Mouse (Mus musculus): Measurements from ENCODE around the gene 9130019O22Rik. TPM values are rescaled to one million over a fixed set of nuclear protein-coding genes. Genes with fewer than 3 reads are reported as not detected.
"Not testable (repeated sequence)": the region's sequence is repeated elsewhere in the genome, so short reads cannot be mapped to it uniquely, and the experiment has no call there.

Gene 9130019O22Rik
- total and polyA plus RNA-seq, 2 experiments from 2014 or later, result 1.2 to 5.5 TPM

DNA sequence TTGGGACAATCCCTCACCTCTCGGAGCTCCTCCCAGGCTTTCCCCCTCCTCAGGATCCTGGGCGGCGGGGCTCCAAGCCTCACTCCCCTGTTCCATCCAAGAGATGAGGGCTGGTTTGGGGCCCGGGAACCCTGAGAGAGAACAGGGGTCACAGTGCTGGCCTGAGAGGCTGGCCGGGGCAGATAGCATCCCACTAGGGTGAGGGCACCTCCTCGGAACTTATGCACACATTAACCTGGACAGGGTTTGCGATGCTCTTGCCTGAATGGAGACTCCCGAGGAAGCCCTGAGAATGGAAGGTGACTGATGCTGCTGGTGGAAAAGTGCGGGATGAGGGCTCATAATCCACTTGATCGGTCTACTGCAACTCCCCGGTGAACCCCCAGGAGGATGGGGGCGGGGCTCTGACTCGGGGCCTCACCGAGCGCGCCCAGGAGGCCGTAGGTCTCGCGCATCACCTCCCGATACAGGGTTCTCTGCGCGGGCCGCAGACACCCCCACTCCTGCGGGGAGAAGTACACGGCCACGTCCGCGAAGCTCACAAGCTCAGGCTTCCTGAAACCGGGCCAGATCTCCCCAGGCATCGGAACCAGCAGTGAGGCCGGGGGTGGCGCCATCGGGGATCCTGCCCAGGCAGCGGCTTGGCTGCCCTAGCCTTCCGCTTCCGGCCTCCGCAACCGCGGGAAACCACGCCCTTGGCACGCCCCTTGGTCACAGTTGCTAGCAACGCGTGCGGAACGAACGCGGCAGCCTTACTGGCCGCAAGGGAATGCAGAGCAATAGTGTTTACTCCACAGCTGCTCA is 34.6 kb upstream of the 9130019O22Rik start, which contains the start of gene Zfp688:
Zfp688 (minus strand) TSS at position 681 of the 804 bp plus-strand sequence.
- no peaks in the 10 kb centered on the region; the same call in 1 of the 2 replicates for H3K4me1 ChIP-seq (ENCODE audit: insufficient read depth, low read length)
- ATAC-seq (peak; percentile 95), DNase-seq (ENCODE audit: low spot score) (peak; percentile 95)
- H3K27me3 ChIP-seq (ENCODE audit: insufficient read depth, low read length), result no peaks in the 10 kb centered on the region
- H3K4me2 ChIP-seq (ENCODE audit: low read depth, low read length), result peak within 1 kb of the TSS; percentile 100
- peak within 1 kb of the TSS; percentile 84 for H3K9ac ChIP-seq (replicated peaks; ENCODE audit: low read length)
- peak; percentile 35 for TF ChIP-seq CTCF (IDR thresholded peaks at IDR 0.05; ENCODE audit: low read depth)
- WGBS, result 1% methylated on average over 48 of the region's 48 CpGs
- H3K27ac ChIP-seq, result peak within 1 kb of the TSS; percentile 86
- H3K4me3 ChIP-seq (ENCODE audit: low read length), result peak within 1 kb of the TSS; percentile 87
- H3K9me3 ChIP-seq (ENCODE audit: low read length), result no peaks in the 10 kb centered on the region
- no peaks in the 10 kb centered on the region for H3K36me3 ChIP-seq (ENCODE audit: insufficient read depth, low read length)

DNA sequence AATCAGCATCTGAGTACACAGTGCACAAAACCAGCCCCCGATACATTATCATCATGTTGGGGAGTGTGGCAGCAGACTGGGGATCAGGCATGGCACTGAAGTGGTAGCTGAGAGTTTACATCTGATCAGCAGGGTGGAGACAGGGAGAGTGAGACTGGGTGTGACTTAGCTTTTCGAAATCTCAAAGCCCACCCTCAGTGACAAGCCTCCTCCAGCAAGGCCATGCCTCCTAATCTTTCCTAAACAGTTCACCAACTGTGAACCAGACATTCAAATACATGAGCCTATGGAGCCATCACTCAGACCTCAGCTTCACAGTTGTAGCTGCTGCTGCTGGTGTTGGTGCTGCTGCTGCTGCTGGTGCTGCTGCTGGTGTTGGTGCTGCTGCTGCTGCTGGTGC is 24.5 kb upstream of the 9130019O22Rik start:
- WGBS, result 78% methylated on average over 2 of the region's 2 CpGs
- H3K9ac ChIP-seq (replicated peaks; ENCODE audit: low read length), result no peak overlapping the region
- H3K27ac ChIP-seq, result no peak overlapping the region
- H3K36me3 ChIP-seq (ENCODE audit: insufficient read depth, low read length), result no peaks in the 10 kb centered on the region
- TF ChIP-seq CTCF (IDR thresholded peaks at IDR 0.05; ENCODE audit: low read depth), result no peak
- no peaks in the 10 kb centered on the region for H3K9me3 ChIP-seq (ENCODE audit: low read length)
- no peak overlapping the region for H3K4me3 ChIP-seq (ENCODE audit: low read length)
- H3K4me2 ChIP-seq (ENCODE audit: low read depth, low read length), result no peak overlapping the region
- DNase-seq (ENCODE audit: low spot score), result no peak
- no peak for ATAC-seq
- no peaks in the 10 kb centered on the region for H3K4me1 ChIP-seq (ENCODE audit: insufficient read depth, low read length)
- H3K27me3 ChIP-seq (ENCODE audit: insufficient read depth, low read length), result no peaks in the 10 kb centered on the region

DNA sequence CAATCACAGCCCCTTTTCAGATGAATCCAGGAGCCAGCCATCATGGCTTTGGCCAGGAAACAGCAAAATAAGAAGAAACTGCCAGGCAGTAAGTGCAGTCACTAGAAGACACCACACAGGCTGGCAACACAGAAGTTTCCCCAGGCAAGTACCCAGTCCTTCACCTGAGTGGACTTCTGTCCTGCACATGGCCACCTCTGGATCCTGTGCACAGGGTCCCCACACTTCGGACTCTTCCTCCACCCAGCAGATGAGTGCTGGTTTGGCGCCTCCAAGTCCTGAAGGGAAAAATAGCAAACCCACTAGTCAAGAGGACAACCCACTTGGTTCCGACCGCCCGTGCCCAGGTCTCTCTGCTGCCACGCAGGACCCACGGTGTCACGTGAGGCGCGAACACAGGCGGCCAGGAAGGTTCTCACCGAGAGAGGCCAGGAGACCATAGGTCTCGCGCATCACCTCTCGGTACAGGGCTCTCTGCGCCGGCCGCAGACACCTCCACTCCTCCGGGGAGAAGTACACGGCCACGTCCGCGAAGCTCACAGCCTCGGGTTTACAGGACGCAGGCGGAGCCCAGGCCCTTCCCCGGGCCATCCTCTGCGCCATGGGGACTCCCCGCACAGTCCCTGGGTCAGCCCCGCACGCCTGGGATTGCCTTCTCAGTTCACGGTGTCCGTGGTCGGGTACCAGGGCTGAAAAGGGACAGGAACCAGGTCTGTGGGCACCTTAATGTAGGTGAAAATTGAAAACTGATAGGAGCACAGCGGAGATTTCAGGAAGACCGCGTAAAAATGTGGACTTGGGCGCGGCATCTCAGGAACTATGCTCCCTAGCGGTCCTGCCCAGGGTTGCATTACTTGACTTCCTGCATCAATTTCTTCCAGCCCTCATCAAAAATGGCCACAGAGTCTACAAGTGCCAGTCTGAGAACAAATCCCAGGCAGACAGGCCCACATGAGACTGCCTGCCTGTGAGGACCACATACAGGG is 19.3 kb upstream of the 9130019O22Rik start, which contains the start of gene Zfp764:
Zfp764 (minus strand) TSS at position 821 of the 986 bp plus-strand sequence.
- 7% methylated on average over 40 of the region's 40 CpGs for WGBS
- H3K9ac ChIP-seq (replicated peaks; ENCODE audit: low read length), result peak within 1 kb of the TSS; percentile 65
- DNase-seq (ENCODE audit: low spot score) (peak; percentile 93), ATAC-seq (peak; percentile 92)
- H3K4me2 ChIP-seq (ENCODE audit: low read depth, low read length), result peak within 1 kb of the TSS; percentile 72
- TF ChIP-seq CTCF (IDR thresholded peaks at IDR 0.05; ENCODE audit: low read depth), result peak; percentile 88
- H3K27ac ChIP-seq, result peak within 1 kb of the TSS; percentile 82
- not testable (repeated sequence) for H3K27me3 ChIP-seq (ENCODE audit: insufficient read depth, low read length); H3K36me3 ChIP-seq (ENCODE audit: insufficient read depth, low read length); H3K4me1 ChIP-seq (ENCODE audit: insufficient read depth, low read length); H3K9me3 ChIP-seq (ENCODE audit: low read length)
- H3K4me3 ChIP-seq (ENCODE audit: low read length), result peak within 1 kb of the TSS; percentile 46

DNA sequence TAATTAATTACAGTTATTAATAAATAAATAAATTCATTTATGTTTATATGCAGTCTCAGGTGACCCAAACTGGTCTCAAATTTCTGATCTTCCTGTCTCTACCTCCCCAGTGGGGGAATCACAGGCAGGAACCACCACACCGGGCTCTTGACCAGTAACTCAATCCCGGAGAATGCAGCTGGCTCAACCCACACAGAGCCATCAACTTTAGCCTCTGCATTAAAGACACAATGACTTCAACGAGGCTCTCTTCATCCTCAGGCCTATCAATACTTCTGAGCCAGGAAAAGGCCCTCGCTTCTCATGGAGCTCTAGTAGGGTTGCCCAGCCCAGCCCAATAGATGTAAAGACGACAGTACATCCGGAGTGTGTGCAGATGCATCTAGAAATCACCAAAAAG is 17.1 kb upstream of the 9130019O22Rik start:
- H3K4me1 ChIP-seq (ENCODE audit: insufficient read depth, low read length); H3K4me3 ChIP-seq (ENCODE audit: low read length); ATAC-seq; H3K9ac ChIP-seq (replicated peaks; ENCODE audit: low read length); H3K9me3 ChIP-seq (ENCODE audit: low read length); H3K4me2 ChIP-seq (ENCODE audit: low read depth, low read length); H3K27me3 ChIP-seq (ENCODE audit: insufficient read depth, low read length); H3K36me3 ChIP-seq (ENCODE audit: insufficient read depth, low read length); H3K27ac ChIP-seq; DNase-seq (ENCODE audit: low spot score): not testable (repeated sequence)
- 98% methylated on average over 6 of the region's 6 CpGs for WGBS

DNA sequence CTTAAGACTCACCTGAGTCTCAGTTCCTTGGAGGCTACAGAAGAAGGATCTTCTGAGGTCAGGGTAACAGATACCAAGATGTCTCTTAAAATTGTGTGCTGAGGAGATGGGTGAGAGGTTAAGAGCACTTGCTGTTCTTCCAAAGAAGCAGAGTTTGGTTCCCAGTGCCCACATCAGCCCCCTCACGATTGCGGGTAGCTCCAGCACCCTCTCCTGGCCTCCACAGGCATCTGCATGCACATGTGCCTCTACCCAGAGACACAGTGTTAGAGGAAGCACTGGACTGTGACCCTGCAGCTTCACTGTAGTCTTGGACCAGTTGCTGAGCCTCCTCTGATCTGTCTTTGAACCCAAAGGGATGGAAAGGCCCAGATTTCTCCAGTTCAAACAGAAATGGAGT is 16.0 kb upstream of the 9130019O22Rik start:
- H3K27me3 ChIP-seq (ENCODE audit: insufficient read depth, low read length), result no peaks in the 10 kb centered on the region
- no peak overlapping the region for H3K4me2 ChIP-seq (ENCODE audit: low read depth, low read length)
- no peak for DNase-seq (ENCODE audit: low spot score)
- no peak for ATAC-seq
- no peak overlapping the region for H3K9ac ChIP-seq (replicated peaks; ENCODE audit: low read length)
- no peak overlapping the region for H3K4me3 ChIP-seq (ENCODE audit: low read length)
- no peak overlapping the region for H3K27ac ChIP-seq
- H3K9me3 ChIP-seq (ENCODE audit: low read length), result no peaks in the 10 kb centered on the region
- WGBS, result 41% methylated on average over 2 of the region's 2 CpGs
- H3K36me3 ChIP-seq (ENCODE audit: insufficient read depth, low read length), result no peaks in the 10 kb centered on the region
- TF ChIP-seq CTCF (IDR thresholded peaks at IDR 0.05; ENCODE audit: low read depth), result no peak
- H3K4me1 ChIP-seq (ENCODE audit: insufficient read depth, low read length), result no peaks in the 10 kb centered on the region

DNA sequence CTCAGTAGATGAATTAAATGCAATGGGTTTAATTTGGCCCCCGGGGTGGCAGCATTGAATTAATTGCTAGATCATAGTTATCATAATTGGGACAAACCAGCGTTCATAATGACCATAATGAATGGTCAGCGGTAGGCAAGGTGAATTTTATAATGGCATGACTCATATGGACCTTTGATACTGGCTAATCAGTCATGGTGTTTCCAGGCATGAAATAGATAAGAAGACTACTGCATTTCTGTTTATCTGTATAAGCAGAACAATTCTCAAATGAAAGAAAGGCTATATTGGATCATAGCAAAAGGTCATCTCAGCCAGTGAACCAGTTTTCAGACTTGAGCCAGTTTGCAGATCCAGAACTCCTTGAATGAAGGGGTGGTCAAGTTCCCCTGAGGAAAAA is 13.4 kb upstream of the 9130019O22Rik start:
- Histone ChIP-seq H3K36me3 (ENCODE audit: insufficient read depth, low read length) (no peaks in the 10 kb centered on the region), H3K4me1 (ENCODE audit: insufficient read depth, low read length) (no peaks in the 10 kb centered on the region), H3K4me2 (ENCODE audit: low read depth, low read length) (no peak overlapping the region), H3K27ac (no peak overlapping the region), H3K4me3 (ENCODE audit: low read length) (no peak overlapping the region), H3K9me3 (ENCODE audit: low read length) (no peaks in the 10 kb centered on the region), H3K27me3 (ENCODE audit: insufficient read depth, low read length) (no peaks in the 10 kb centered on the region), H3K9ac (replicated peaks; ENCODE audit: low read length) (no peak overlapping the region)
- TF ChIP-seq CTCF (IDR thresholded peaks at IDR 0.05; ENCODE audit: low read depth), result no peak
- DNase-seq (ENCODE audit: low spot score) (no peak), ATAC-seq (no peak)
- whole genome bisulfite sequencing, result 62% methylated on average over 3 of the region's 3 CpGs

Data from hindbrain, postnatal 0 days (tissue).